Mouse (Mus musculus) spleen, adult 12 weeks (tissue): ENCODE results near the gene Slc7a15.

Experiments used
- DNase-seq: peaks from one replicate; pipeline ENCODE4 v3.0.0; 2022; ENCODE audit warnings: low spot score

Slc7a15 gene

GRCm38 (mm10) chr12:8506954-8507707 is 91.7 kb downstream of the Slc7a15 start:
- no peak for DNase-seq

DNA sequence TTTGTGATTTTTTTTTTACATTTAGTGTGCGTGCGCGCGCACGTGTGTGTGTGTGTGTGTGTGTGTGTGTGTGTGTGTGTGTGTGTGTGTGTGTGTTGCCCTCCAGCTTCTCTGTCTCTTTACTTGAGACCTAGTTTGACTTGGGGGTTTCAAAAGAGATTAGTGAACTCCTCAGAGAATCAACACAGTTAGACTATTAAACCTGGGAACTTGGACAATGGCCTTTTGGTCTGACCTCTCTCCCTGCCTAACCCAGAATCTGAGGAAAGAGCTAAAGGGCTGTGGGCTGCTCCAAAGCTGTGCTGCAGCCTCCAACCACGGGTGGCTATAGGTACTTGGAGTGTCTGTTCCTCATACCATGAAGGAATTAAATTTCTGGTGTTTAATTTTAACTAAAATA is 94.7 kb downstream of the Slc7a15 start:
- no peak for DNase-seq

- DNase-seq, result no peak
These were observed 96.3 kb downstream of the Slc7a15 start for GRCm38 (mm10) chr12:8502546-8502945.

DNA sequence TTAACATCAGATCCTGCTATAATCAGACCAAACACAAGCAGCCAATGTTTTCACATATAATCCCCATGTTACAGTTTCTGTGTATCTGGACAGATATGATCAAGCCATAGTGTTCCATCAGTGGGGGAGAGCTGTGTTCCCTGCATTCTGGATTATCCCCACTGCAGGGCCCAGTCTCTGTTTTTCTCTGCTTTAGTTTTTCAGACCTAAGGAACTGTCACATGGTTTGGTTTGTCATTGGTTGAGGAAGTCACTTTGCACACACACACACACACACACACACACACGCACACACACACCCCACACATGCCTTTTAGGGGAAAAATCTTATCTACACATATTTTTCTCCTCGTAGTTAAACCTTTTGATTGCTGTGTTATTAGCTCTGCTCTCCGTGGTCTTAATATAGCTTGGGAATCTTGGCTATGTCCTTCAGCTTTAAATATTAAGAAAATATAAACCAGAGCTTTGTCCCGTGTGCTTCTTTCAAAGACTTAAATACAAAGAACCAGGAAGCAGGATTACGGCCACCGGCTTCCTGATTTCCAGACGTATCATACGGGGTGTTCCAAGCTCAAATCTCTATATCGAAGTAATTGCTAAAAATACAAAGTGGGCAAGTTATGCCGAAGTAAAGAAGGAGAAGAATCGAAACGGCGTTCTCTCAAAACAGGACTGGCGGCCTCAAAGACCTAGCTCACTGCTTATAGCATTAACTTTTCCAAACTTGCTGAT is 97.1 kb downstream of the Slc7a15 start:
- DNase-seq, result no peak

GRCm38 (mm10) chr12:8500597-8501570 is 98.0 kb downstream of the Slc7a15 start:
- DNase-seq, result no peak

- peak; percentile 77 for DNase-seq
These were observed 98.8 kb downstream of the Slc7a15 start, which contains the start of gene Rhob for GRCm38 (mm10) chr12:8499871-8500596. TSS of gene Rhob (minus strand) at chr12:8500009.

- peak; percentile 30 for DNase-seq
These were observed 99.6 kb downstream of the Slc7a15 start for GRCm38 (mm10) chr12:8499001-8499870.

- DNase-seq, result no peak
These were observed 100.3 kb downstream of the Slc7a15 start for GRCm38 (mm10) chr12:8498591-8499000.

GRCm38 (mm10) chr12:8498148-8498571 is 100.7 kb downstream of the Slc7a15 start:
- DNase-seq, result no peak

DNA sequence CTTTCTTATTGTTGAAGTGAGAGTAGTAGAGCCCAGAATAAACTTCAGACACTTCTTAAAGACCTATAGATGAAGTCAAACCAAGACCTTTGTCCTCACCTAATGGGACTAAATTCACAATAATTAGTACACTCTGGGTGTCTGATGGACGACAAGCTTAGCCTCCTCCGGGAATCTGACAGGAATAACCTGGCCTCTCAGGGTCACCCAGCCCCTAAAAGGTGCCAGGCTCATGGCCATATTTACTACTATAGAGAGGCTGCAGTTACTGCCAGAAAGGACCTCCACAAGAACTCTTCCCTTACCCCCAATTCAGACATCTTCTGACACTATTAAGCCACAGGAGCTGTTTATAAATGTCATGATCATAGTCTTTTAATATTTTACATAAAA is 101.6 kb downstream of the Slc7a15 start:
- DNase-seq, result no peak

GRCm38 (mm10) chr12:8496679-8497313 is 102.1 kb downstream of the Slc7a15 start:
- no peak for DNase-seq

GRCm38 (mm10) chr12:8495881-8496678 is 102.8 kb downstream of the Slc7a15 start:
- no peak for DNase-seq

- DNase-seq, result no peak
These were observed 104.2 kb downstream of the Slc7a15 start for GRCm38 (mm10) chr12:8494675-8495074.

DNA sequence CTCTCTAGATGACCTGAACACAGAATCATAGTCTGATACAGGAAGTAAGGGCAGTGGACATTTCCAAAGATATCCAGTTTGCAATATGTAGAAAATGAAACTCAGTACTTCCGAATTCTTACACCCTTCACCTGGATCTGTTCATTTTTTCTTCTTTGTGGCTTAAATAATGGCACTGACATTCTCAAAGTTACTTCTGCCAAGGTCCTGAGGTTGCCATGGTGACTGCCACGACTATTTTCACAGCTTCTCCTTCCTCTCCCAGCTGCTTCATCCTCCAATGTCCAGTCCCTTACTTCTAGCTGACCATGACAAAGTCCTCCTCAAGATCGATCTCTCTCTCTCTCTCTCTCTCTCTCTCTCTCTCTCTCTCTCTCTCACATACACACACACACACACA is 105.5 kb downstream of the Slc7a15 start:
- DNase-seq, result no peak

- DNase-seq, result no peak
These were observed 109.8 kb downstream of the Slc7a15 start for GRCm38 (mm10) chr12:8489098-8489497.

GRCm38 (mm10) chr12:8488652-8488980 is 110.2 kb downstream of the Slc7a15 start:
- no peak for DNase-seq

GRCm38 (mm10) chr12:8487959-8488651 is 110.8 kb downstream of the Slc7a15 start:
- DNase-seq, result no peak

- no peak for DNase-seq
These were observed 111.6 kb downstream of the Slc7a15 start for GRCm38 (mm10) chr12:8487281-8487680.

DNA sequence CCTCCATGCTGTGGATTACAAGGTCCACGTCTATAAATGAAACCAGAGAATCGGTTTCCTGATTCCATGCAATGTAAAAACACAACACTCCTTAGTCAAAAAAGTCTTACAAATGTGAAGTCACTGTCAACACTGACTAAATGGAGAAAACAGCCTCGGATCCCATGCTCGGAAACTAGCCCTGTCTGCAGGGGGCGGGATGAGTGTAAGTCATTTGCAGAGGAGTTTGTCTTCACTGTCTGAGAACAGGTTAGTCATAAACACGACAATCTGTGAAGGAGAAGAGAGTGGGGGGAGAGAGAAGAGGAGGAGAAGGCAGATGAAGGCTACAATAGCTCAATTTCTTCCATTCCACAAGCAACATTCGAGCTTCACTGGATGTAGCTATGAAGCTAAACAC is 113.6 kb downstream of the Slc7a15 start:
- DNase-seq, result no peak
